Mouse (Mus musculus) bone marrow macrophage, adult 2 months (primary cell): ENCODE data around the gene 1110051M20Rik.

Experiments
- CTCF ChIP-seq: IDR thresholded peaks from 2 replicates; pipeline ENCODE4 v1.5.1; 2012; ENCODE audit warnings: low read depth, mild to moderate bottlenecking, low read length, moderate library complexity
- POLR2A ChIP-seq: IDR thresholded peaks from 2 replicates; pipeline ENCODE4 v1.6.1; 2012; ENCODE audit warnings: mild to moderate bottlenecking, low read depth, low read length, borderline replicate concordance

- no peak for TF ChIP-seq POLR2A
- TF ChIP-seq CTCF = no peak
Observed at GRCm38 (mm10) chr2:91320559-91321529, 123.7 kb downstream of the 1110051M20Rik start.
